Mouse (Mus musculus) embryo, embryonic 11 days (tissue): ENCODE results near the gene Efhd2.

ENCODE experiments used
- DNase-seq: peaks from one replicate; pipeline ENCODE4 v3.0.0-alpha.2; 2015

Gene Efhd2

DNA sequence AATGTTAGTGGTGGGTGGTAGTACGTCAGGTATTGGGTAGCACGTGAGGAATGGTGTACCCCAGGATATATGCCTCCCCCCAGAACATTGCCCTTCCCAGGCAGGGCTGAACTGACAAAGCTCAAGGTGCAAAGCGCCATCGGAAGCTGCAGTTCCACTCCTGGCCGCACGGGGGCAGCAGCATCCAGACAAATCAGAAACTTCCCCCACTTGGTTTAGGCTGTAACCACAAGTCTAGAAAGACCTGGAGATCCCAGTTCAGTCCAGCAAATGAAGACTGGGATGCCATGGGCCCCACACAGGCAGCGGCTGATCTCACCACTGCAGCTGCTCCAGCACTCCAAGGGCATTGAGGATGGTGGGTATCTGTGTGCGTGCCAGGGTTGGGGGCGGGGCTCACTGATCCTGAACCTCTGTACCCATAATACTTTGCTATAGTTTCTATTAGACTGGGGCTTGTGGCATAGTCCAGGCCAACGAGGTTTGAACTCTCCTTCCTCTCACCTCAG is 17.2 kb downstream of the Efhd2 start:
- peak; percentile 81 for DNase-seq

DNA sequence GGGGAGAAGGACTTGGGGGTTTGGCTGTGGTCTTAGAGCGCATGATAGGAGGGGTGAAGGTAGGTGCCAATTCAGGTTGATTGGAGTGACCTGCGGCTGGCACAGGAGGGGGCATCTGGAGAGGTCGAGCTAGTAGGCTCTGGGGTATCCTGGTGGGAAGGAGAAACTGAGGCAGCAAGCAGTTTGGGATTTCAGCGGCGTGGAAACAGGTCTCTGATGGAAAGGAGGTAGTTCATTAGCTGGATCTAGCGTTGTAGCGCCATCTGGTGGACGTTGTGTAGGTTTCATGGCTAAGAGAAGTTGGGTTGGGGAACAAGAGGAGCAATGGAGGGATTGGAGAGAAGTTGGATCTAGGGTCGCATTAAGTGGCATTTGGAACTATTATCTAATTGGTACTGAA is 21.3 kb downstream of the Efhd2 start:
- DNase-seq = peak; percentile 64

DNA sequence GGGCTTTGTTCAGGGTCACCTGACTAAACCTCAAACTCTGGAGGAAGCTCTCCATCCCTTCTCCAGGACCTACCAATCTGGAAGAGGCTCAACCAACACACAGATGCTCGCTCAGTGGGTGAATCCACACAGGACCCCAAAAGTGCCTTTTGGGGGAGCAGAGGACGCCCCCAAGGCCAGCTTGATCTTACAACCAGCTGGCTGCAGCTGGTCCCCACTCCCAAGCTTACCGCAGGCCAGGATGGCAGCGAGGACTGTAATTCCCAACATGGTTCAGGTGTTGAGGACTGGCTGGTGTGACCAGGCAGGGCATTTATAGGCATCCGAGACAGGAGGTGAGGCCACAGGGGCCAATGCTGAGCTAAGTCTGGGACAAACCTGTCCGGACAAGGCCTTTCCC is 28.7 kb downstream of the Efhd2 start, which contains the start of gene Ctrc:
TSS of gene Ctrc (minus strand) at position 361 of the 400 bp plus-strand sequence.
- no peak for DNase-seq

DNA sequence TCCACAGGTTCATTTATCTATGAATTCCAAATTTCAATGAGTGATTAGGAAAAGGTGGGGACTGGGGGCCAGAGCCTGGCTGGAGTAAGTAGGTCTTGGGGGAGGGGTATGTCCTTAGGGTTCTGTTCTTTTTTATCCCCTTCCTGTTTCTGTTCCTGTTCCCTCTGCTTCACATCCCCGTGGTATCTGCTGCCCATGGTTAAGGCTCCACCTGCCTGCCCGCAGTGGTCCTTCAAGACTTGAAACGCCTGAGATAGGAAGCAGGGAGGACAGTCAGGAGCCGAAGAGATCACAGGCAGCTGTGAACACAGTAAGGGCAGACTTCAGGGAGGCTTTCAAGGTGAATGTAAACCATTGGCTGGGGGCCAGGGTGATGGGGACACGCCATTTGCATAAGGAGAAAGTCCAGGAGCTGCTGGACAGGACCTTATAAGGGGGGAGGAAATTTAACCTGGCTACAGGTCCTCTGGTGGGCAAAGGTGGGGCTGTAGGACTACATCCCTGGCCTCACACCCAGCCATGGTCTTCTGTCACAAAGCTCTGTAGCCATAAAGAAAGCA is 40.1 kb downstream of the Efhd2 start:
- no peak for DNase-seq

DNA sequence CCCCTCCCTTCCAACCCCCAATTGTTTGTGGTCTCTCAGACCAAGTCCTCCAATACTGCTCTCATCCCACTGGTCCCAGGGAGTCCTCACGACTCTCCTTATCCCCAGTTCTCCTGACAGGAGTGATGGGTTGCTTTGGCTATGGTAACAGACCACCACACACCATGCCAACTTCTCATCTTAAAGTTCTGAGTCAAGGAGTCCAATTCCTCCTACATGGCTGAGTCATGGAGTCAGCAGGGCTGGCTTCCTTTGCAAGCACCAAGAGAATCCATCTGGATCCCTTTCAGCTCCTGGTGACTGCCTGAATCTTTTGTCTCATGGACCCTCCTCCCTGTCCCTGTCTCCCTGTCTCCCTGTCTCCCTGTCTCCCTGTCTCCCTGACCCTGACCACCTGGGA is 40.8 kb downstream of the Efhd2 start:
- no peak for DNase-seq

DNA sequence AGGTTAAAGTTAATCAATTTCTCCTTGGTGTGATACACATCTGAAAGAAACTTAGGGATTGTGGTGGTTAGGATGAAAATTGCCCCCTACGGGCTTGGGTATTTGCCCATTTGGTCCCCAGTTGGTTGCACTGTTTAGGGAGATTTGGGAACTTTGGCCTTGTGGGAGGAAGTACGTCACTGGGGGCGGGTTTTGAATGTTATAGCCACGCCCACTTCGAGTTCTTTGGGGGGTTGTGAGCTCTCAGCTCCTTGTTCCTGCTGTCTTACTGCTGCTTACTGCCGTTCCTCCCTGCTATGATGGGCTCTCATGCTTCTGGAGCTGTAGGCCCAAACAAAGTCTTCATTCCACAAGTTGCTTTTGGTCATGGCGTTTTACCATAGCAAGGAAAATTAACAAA is 43.4 kb downstream of the Efhd2 start:
- DNase-seq = no peak

DNA sequence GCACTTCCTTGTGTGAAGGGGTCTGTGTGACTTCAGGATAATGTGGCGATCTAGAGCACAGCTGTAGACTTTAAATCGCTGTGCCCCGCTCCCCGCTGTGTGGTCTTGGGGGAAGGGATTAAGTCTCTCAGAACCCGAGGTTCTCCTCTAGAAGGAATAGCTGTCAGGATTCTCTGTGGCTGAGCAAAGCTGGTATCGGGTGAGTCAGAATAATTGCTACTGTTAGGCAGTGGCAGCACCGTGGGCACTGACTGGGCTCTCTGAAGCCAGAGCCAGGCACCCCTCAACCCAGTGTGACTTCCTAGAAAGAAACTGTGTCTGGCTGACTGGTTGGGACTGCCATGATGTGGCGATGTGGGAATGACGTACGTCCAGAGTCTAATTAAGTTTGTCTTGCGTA is 44.3 kb downstream of the Efhd2 start:
- DNase-seq = no peak

DNA sequence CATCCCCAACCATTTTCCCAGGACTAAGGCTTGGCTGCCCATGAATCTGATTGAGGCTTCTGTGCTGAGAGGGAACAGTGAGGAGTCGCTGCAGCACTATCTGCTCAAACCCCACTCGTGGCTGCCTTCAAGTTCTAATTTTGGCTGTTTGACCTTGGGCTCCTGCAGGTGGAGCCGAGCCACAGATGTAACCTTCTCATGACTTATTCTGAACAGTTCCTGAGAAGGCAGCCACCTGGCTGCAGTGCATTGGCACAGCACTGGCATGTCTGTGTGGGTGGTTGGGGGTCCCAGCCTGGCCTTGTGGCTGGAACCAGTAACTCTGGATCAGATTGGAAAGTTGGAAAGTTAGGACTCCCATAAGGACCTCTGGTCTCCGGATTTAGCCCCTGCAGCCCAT is 46.5 kb downstream of the Efhd2 start:
- no peak for DNase-seq

DNA sequence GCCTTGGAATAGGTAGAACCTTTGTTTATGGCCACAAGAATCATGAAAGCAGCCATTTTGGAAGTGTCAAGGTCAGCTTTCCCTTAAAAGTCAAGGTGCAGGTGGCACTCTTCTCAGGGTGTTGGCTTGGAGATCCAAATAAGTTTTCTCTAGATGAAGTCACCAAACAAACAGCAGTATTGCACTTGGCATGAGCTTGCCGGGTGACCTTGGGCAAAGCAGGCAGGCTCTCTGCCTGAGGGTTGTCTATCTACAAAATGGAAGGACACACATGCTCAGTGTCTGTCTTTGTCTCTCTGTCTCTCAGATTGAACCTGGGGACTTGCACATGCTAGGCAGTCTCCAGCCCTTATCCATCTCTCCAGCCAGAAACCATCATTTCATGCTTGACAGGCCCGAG is 47.3 kb downstream of the Efhd2 start:
- no peak for DNase-seq

DNA sequence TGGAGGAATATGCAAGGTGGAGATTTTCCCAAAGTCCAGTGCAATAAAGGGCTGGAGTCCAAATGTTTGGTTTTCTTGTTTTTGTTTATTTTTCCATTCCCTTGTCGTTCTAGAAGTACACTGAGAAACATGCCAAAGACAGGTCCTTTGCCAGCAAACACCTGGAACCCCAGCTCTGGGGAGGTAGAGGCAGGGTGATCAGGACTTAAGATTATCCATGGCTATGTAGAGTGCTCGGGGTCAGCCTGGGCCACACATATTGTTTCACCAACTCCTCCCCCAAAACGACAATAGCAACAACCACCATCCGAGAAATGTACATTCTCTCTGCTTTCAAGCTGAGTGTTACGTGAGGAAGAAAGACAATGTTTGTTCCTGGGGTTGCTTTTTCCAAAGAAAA is 48.7 kb downstream of the Efhd2 start, which contains the start of gene Cela2a:
TSS of gene Cela2a (minus strand) at position 101 of the 400 bp plus-strand sequence.
- no peak for DNase-seq

DNA sequence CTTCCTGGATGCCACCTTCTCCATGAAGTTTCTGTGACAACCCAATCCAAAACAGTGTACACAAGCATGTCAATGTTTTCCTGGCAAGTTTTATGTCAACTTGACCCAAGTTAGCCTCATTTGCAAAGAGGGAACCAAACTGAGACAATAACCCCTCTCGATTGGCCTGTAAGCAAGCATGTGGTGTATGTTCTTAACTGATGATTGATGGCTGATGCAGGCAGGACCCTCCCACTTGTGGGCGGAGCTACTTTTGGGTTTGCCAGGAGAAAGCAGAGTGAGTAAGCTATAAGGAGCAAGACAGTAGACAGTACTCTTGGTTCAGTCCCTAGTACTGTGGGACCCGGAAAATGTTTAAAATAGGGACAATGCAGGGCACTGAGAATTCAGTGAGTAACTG is 51.7 kb downstream of the Efhd2 start:
- DNase-seq = no peak

DNA sequence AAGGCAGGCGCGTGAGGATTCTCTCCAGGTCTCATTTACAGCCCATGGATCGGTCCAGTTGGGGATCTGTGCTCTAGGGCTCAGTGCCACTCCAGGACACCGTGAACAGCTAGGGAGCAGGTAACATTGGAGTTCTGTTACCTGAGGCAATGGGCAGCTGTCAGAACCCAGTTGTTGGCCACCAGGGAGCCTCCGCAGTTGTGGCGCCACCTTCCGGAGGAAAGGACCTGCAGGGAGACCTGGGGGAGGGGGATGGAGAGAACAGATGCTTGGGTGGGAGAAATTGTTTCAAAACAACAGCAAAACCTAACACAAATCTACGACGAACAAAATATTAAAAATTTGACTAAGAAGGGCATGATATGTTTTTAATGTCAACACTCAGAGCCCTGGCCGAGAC is 52.6 kb downstream of the Efhd2 start:
- DNase-seq = peak; percentile 10

DNA sequence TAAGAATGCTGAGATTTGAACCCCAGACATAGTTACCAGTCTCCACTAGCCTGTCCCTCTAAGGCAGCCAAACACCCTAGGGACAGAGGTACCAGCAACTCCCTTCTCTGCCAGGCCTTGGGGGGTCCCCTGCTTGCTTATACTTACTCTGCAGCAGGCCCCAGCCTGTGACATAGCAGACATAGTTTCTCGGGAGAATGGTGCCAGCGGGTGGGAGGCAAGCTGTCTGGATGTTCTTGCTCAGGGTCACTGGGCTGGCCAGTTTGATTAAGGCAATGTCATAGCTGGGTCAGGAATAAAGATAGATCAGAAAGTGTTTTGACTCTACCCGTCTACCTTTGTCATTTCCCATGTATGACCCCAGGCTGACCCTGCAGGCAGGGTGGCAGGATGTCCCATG is 53.5 kb downstream of the Efhd2 start:
- no peak for DNase-seq

DNA sequence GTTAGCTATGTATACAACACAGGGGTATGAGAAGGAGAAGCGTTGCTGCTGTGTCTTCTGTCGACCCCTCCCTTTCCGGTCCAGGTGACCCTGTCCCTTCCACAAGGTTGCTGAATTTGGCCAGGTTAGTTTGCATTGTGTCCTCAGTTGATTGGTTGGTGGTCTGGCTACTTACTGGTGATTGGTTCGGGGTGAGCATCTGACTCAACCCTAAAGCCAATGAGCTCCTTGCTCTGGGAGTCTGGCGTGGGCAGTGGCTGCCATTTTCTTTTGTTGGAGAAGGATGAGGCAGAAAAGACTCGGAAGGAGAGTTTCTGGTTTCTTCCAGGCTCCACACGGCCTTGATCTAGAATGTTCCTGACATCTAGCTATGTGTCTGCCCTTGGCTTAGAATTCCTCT is 55.4 kb downstream of the Efhd2 start:
- no peak for DNase-seq

DNA sequence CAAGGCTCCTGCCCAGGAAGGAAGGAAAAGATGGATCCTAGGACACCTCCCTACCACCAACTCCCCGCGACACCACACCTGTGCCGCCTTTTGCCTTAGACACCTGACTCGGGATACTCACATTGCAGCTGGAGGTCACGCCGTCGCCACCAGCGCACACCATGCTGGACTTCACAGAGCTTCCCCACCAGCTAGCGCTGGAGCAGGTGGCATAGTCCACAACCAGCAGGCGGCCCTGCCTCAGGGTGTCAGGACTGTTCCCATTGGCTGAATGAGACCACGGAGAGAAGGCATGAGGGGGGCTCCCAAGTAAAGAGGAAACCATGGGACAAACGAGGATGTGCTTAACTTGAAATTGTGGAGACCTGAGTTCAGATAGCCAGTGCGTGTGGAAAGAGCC is 55.9 kb downstream of the Efhd2 start:
- no peak for DNase-seq

DNA sequence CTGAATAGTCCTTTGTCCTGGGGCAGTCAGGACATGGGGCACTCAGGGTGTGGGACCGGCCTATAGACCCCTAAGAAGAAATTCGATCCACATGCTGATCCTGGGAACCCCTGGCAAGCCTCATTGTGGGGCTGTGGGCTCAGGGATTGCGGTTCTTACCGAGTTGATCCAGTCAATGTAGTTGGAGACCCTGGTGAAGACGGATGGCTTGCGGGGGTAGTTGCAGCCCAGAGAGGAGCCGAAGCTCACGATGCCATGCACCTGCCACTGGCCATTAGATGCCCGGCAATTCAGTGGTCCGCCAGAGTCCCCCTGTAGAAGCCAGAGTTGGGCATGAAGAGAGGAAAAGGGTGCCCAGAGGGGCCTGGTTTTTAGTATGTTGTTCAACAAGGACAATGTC is 57.0 kb downstream of the Efhd2 start:
- no peak for DNase-seq

DNA sequence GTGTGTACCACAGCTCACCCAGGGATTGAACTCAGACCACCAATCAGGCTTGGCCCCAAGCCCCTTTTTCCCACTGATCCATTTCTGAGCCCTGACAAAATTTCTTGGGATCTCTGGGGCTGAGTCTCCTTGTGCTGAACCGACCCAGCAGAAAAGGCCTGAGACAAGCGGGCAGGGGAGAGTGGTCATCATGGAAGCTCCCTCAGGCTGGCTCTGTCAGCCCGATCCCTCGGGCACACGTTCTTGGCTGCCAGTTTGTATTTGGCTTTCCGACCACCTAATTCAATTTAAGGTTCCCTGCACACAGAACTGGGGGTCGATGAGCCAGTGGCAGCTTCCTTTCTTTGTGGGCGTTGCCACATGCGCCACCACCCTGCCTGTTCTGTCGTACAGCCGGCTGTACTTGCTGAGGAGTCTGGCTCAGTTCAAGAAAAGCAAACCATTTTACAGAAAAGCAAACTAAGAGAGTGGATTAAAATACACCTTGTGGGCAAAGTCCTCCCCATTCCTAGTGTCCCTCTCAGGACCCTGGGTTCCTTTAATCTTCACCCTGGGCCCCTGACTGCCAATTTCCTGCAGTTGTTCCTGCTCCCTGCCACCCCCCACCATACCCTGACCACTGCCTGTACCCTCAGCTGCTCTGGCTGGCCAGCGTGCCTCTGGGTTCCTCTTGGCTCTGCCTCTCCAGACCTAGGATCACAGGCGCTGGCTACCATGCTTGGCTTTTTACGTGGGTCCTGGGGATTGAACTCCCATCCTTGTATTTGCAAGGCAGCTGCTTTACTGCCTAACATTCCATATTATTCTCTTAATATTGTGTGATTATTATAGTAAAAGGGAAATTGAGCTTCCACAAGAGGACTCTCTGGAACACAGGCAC is 57.7 kb downstream of the Efhd2 start:
- DNase-seq = no peak

DNA sequence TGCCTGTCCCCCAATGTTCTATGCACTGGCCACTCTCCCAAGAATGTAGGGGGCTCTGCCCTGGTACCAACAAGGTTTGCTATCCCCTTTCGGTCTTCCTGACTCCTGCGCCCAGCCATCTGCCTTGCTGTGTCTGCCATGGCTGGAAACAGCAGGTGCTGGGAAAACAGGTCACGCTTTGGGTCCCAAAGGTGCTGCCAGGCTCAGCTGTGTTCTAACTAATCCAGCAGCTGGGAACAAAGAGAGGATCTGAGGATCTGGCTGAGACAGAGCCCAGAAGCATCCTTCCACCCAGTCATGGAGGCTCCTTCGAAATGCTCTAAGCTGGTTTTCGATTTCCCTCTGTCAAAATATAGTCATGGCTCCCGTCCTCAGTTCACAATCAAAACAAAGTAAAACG is 58.5 kb downstream of the Efhd2 start:
- no peak for DNase-seq

DNA sequence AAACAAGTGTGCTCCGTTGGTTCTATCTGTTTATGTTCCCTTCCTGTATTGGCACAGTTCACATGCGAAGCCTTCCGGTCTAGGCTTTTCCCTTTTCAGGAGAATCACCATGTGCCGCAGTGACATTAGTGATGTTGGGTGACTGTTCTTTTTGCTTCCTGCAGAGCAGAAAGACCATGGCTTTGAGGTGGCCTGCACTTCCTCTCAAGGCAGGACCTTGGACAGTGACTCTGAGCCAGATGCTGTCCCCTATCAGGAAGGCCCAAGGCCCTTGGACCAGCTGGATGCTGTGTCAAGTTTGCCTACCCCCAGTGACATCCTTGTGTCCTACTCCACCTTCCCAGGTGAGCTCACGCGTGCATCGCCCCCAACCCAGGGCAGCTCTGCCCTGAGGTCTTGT is 63.3 kb downstream of the Efhd2 start:
- no peak for DNase-seq

DNA sequence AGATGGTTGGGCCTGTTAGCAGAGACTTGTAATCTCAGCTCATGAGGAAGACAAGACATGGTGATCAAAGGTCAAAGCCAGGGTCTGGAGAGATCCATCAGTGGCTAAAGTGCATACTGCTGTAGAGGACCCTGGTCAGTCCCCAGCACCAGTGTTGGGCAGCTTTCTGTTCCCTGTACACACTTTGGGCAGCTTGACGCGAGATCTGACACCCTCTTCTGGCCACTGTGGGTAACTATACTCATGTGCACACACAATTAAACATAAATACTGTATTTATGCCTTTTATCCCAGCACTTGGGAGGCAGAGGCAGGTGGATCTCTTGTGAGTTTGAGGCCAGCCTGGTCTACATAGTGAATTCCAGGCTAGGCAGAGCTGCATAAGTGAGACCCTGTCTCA is 63.7 kb downstream of the Efhd2 start:
- no peak for DNase-seq

DNA sequence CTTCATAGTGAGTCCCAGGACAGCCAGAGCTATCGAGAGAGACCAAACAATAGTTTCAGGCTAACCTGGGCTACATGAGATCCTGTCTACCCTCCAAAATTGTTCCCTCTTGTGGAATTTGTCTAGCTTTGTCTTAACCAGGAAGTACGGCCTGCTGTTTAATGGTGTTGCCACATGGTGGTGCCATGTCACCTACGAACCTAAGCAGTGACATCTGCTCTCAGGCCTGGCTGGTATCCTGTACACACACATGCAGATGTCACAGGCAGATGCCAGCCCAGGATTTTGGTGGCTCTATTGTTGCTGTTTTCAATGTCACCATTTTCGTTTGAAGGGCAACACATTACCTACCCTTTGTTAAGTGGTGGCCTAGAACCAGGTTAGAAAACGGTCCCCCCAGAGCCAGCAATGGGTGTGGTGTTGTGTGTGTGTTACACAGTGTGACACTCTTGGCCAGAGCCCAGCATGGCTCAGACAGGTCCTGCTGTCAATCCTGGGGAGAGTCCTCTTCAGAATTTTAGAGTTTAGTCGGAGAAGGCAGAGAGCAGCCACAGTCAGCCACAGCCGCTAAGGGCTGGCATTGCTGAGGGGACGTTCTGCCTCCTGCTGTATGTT is 64.8 kb downstream of the Efhd2 start:
- peak; percentile 68 for DNase-seq
